Mouse (Mus musculus): Measurements from ENCODE around the gene Gm11397. TPM values are rescaled to one million over a fixed set of nuclear protein-coding genes. Genes with fewer than 3 reads are reported as not detected.
"Not testable (repeated sequence)": the region's sequence is repeated elsewhere in the genome, so short reads cannot be mapped to it uniquely, and the experiment has no call there.

The Gm11397 gene
- total RNA-seq (2021), result not detected

- not testable (repeated sequence) for DNase-seq
Observed at GRCm38 (mm10) chr13:33395461-33395860, at the start of gene Gm11397. Gene Gm11397 (plus strand): TSS chr13:33395761.

DNA sequence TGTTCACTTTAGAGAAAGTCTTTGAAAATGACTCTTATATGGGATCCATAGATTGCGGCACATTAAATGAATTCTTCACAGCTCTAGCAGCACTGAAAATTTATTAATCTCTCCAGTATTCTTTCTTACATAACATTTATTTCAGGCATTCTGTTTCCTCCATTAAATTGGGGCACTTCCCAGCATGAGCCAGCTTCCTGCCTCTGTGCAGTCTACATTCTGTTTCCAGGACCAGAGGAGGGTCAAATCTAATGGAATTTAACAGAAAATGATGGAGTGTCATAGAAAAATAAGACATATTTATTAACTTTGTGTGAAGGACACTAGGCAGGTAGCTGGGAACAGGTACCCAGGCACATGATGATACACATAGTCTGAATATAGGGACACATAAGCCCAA, 38.9 kb upstream of the Gm11397 start:
- not testable (repeated sequence) for DNase-seq

- DNase-seq, result not testable (repeated sequence)
Observed at GRCm38 (mm10) chr13:33432714-33433113, 37.2 kb downstream of the Gm11397 start.

Other genes with a start within 250 kb of the Gm11397 start
- not detected for gene Serpinb9c, start 236.0 kb upstream of the Gm11397 start, total RNA-seq (2021)
- gene Serpinb9d, start 202.8 kb upstream of the Gm11397 start, total RNA-seq (2021), result not detected
- gene Serpinb9e, start 146.1 kb upstream of the Gm11397 start, total RNA-seq (2021), result not detected
- not detected for gene Serpinb9f, start 71.7 kb upstream of the Gm11397 start, total RNA-seq (2021)
- not detected for gene Serpinb9g, start 89.0 kb downstream of the Gm11397 start, total RNA-seq (2021)

Measured in heart, postnatal 4 days (tissue).